Mouse (Mus musculus): Measurements from ENCODE around the gene Tmem218. TPM values are rescaled to one million over a fixed set of nuclear protein-coding genes. Genes with fewer than 3 reads are reported as not detected.

Tmem218 gene
- polyA plus RNA-seq, 1 experiment from 2014 or later = 13.3 TPM

DNA sequence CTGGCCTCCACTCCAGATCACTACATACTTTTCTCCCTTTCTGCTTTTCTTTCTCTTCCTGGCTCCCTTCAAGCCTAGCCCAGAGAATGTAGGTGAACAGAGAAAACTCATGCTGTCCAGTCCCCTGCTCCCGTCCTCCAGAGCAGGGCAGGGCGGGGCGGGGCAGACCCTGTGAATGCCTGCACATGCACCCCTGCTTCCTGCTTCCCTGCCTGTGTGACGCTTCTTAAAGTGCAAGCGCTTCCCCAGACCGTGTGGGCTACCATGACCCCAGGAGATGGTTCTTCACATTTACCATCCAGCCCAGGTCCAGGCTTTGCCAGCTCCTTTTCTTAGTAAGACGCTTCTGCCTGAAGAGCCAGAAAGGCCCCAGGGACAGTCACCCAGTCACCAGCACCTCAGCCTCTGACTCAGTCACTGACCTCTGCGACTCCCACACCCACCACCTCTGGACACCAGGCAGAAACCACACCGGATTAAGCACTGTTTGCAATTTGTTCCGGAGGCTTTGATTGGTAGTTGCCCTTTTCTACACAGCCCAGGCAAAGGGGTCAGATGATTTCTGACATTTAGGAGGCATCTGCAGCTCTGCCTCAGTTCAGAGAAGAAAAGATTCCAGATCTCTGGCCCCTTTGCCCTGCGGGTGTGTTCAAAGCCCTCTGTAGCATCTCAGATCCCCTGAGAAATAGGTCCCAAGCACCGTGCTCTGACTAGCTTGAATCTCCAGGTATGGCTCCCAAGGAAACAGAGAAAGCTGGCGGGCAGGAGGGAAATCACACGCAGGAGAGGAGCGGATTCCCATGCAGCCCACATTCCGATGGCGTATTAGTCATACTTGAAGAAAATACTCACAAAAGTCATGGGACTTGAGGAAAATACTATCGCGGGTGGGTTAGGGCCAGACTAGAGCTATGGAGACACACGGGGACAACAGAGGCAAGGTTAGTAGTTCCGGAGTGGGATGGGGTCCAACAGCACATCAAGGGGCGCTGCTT, 24.5 kb downstream of the Tmem218 start:
- Histone ChIP-seq H3K36me3 (ENCODE audit: insufficient read depth) (no peaks in the 10 kb centered on the region), H3K9me3 (ENCODE audit: low read depth, low read length) (no peaks in the 10 kb centered on the region), H3K27me3 (ENCODE audit: insufficient read depth, low read length) (no peaks in the 10 kb centered on the region), H3K27ac (ENCODE audit: low read depth) (no peak overlapping the region), H3K9ac (no peak overlapping the region), H3K4me3 (ENCODE audit: low read depth, low read length) (no peak overlapping the region), H3K4me1 (ENCODE audit: insufficient read depth) (no peaks in the 10 kb centered on the region), H3K4me2 (no peak overlapping the region)
- TF ChIP-seq CTCF (IDR thresholded peaks at IDR 0.05; ENCODE audit: low read depth) = no peak
- no peak for ATAC-seq (ENCODE audit: insufficient read depth)
- 65% methylated on average over 22 of the region's 22 CpGs for WGBS
- no peak for DNase-seq

DNA sequence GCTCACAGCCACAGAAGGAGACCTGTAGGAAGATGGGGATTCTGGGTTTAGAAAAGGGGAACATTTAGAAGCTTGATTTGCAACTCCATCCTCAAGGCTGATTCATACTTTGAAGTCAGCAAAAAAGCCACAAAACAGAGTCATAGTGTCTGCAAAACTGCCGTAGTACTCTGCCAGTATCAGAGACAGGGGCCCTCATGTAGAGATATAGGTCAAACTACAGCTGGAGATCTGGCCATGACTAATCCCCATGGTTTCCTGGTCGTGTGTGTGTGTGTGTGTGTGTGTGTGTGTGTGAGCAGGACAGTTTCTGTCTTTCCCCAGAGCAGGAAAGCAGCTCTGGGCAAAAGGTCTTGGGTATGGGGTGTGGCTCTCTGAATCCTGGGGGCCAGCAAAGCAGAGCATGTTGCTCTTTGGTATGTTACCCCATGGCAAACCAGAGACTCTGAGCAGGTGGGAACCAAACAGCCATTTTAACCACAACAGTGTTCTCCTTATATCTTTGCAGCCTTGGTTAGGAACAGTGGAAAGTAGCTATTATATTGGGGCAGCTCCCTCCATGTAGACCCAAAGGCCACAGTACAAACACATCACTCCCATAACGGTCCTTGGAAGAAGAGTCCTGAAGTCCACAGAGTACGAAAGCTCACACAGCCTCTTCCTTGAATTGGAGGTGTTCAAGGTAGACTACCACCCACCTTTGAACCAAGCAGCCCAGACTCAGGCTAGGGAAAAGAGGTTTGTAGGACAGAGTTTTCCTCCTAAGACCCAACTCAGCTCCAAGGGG, 28.1 kb downstream of the Tmem218 start:
- no peaks in the 10 kb centered on the region for H3K27me3 ChIP-seq (ENCODE audit: insufficient read depth, low read length)
- no peak for TF ChIP-seq CTCF (IDR thresholded peaks at IDR 0.05; ENCODE audit: low read depth)
- no peak overlapping the region for H3K9ac ChIP-seq
- WGBS = 63% methylated on average over 4 of the region's 4 CpGs
- DNase-seq = no peak
- no peak overlapping the region for H3K4me2 ChIP-seq
- no peak overlapping the region for H3K4me3 ChIP-seq (ENCODE audit: low read depth, low read length)
- no peaks in the 10 kb centered on the region for H3K4me1 ChIP-seq (ENCODE audit: insufficient read depth)
- no peak for ATAC-seq (ENCODE audit: insufficient read depth)
- no peaks in the 10 kb centered on the region for H3K36me3 ChIP-seq (ENCODE audit: insufficient read depth)
- H3K27ac ChIP-seq (ENCODE audit: low read depth) = no peak overlapping the region
- H3K9me3 ChIP-seq (ENCODE audit: low read depth, low read length) = no peaks in the 10 kb centered on the region

DNA sequence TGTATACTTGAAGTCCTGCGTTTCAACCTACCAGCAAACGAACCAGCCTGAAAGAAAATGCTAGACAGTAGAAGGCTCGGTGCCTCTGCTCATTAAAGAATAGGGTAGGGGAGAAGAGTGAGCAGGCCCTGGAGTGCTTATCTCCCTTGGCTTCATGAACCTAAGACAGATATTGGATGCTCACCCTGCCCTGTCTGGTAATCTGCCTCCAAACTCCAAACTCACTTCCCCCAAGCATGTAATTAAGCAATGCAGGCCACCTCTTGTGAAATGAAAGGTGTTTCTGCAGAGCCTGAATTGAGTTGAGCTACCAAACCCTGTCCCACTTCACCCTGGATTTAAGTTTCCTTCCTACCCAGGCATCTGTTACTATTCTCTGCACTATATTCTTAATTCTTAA, 34.7 kb downstream of the Tmem218 start:
- ATAC-seq (ENCODE audit: insufficient read depth) (no peak), DNase-seq (no peak)
- Histone ChIP-seq H3K36me3 (ENCODE audit: insufficient read depth) (no peaks in the 10 kb centered on the region), H3K9me3 (ENCODE audit: low read depth, low read length) (no peaks in the 10 kb centered on the region), H3K4me3 (ENCODE audit: low read depth, low read length) (no peak overlapping the region), H3K4me2 (no peak overlapping the region), H3K9ac (no peak overlapping the region), H3K4me1 (ENCODE audit: insufficient read depth) (no peaks in the 10 kb centered on the region), H3K27me3 (ENCODE audit: insufficient read depth, low read length) (no peaks in the 10 kb centered on the region), H3K27ac (ENCODE audit: low read depth) (no peak overlapping the region)
- TF ChIP-seq CTCF (IDR thresholded peaks at IDR 0.05; ENCODE audit: low read depth) = no peak
- WGBS = 83% methylated on average over 3 of the region's 3 CpGs

DNA sequence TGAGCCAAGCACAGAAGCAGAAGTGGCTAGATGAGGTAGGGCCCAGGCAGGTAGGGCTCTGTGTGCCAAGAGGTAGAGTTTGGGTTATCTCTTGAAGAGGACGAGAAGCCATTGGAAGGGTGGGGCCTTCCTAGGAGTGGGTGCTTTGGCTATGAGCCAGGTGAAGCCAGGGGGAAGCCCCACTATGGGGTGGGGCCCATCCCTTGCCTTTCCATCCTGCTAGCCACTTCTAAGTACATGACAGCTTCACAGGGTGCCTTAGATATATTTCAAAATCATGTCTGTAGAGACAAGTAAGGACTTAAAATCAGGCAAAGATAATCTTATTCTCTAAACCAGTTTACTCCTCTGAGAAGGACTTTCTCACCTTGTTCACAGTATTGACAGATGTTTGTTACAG, 36.6 kb downstream of the Tmem218 start:
- Histone ChIP-seq H3K4me1 (ENCODE audit: insufficient read depth) (no peaks in the 10 kb centered on the region), H3K9ac (no peak overlapping the region), H3K4me3 (ENCODE audit: low read depth, low read length) (no peak overlapping the region), H3K9me3 (ENCODE audit: low read depth, low read length) (no peaks in the 10 kb centered on the region), H3K27me3 (ENCODE audit: insufficient read depth, low read length) (no peaks in the 10 kb centered on the region), H3K4me2 (no peak overlapping the region), H3K36me3 (ENCODE audit: insufficient read depth) (no peaks in the 10 kb centered on the region), H3K27ac (ENCODE audit: low read depth) (no peak overlapping the region)
- 67% methylated on average over 1 of the region's 1 CpGs for WGBS
- no peak for TF ChIP-seq CTCF (IDR thresholded peaks at IDR 0.05; ENCODE audit: low read depth)
- ATAC-seq (ENCODE audit: insufficient read depth) (no peak), DNase-seq (no peak)

DNA sequence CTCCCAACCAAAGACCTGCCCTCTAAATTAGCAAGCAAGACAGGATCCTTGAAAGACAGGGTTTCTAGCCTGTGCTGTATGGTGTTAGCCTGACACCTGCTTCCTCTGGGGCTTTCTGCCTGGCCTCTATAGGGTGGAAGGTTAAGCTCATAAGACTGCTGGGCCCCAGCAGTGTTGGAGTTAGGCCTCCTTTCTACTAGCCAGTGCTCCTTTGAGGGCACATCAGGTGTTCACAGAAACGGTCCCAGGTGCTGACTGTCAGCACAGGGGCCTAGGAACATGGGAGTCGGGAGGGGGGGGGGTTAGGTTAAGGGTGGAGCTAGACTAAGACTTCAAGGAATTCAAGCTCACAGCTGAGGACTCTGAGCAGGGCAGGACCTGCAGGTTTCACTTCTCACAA, 37.4 kb downstream of the Tmem218 start:
- H3K9me3 ChIP-seq (ENCODE audit: low read depth, low read length) = no peaks in the 10 kb centered on the region
- H3K9ac ChIP-seq = no peak overlapping the region
- 42% methylated on average over 2 of the region's 2 CpGs for WGBS
- no peak for TF ChIP-seq CTCF (IDR thresholded peaks at IDR 0.05; ENCODE audit: low read depth)
- H3K4me1 ChIP-seq (ENCODE audit: insufficient read depth) = no peaks in the 10 kb centered on the region
- no peak overlapping the region for H3K27ac ChIP-seq (ENCODE audit: low read depth)
- no peak overlapping the region for H3K4me3 ChIP-seq (ENCODE audit: low read depth, low read length)
- no peaks in the 10 kb centered on the region for H3K36me3 ChIP-seq (ENCODE audit: insufficient read depth)
- no peak for DNase-seq
- no peak overlapping the region for H3K4me2 ChIP-seq
- no peak for ATAC-seq (ENCODE audit: insufficient read depth)
- no peaks in the 10 kb centered on the region for H3K27me3 ChIP-seq (ENCODE audit: insufficient read depth, low read length)

DNA sequence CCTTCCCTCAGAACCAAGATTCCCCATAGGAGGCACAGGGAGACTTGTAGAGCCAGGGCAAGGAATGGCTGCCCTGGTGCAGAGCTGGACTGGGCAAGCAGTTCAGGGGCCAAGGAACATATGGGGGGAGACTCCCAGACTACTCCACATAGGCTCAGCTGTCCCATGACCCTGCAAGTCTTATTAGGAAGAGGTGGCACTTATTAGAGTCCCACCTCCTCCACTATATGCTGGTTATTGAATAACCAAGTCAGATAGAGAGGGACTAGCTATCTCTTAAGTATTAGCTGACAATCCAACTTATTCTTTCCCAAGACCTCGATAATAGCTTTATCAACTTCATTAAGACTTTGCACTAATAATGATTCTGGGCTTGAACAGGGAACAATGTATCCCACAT, 37.8 kb downstream of the Tmem218 start:
- Histone ChIP-seq H3K27ac (ENCODE audit: low read depth) (no peak overlapping the region), H3K36me3 (ENCODE audit: insufficient read depth) (no peaks in the 10 kb centered on the region), H3K4me2 (no peak overlapping the region), H3K9me3 (ENCODE audit: low read depth, low read length) (no peaks in the 10 kb centered on the region), H3K4me3 (ENCODE audit: low read depth, low read length) (no peak overlapping the region), H3K9ac (no peak overlapping the region), H3K27me3 (ENCODE audit: insufficient read depth, low read length) (no peaks in the 10 kb centered on the region), H3K4me1 (ENCODE audit: insufficient read depth) (no peaks in the 10 kb centered on the region)
- no peak for TF ChIP-seq CTCF (IDR thresholded peaks at IDR 0.05; ENCODE audit: low read depth)
- no peak for ATAC-seq (ENCODE audit: insufficient read depth)
- no peak for DNase-seq
- whole genome bisulfite sequencing = 88% methylated on average over 1 of the region's 1 CpGs

DNA sequence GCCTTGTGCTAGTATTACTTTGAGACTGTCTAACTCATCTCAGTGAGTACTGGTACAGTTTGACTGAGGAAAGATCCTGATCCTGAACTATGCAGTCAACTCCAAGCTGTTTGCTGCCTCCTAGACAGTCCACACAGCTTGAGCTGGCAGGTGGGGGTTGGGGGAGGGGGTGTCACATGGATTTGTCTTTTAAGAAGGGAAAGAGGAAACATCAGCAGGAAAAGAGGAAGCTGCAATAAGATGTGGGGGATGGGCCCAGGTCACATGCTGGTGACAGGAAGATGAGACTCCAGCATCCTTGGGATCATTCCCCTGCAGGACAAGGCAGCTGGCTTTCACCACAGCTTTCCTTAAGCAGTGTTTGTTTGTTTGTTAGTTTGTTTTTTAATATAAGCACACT, 39.4 kb downstream of the Tmem218 start:
- ATAC-seq (ENCODE audit: insufficient read depth) = no peak
- no peak for TF ChIP-seq CTCF (IDR thresholded peaks at IDR 0.05; ENCODE audit: low read depth)
- DNase-seq = peak; percentile 39
- Histone ChIP-seq H3K4me3 (ENCODE audit: low read depth, low read length) (no peak overlapping the region), H3K4me1 (ENCODE audit: insufficient read depth) (no peaks in the 10 kb centered on the region), H3K9me3 (ENCODE audit: low read depth, low read length) (no peaks in the 10 kb centered on the region), H3K9ac (no peak overlapping the region), H3K27ac (ENCODE audit: low read depth) (no peak overlapping the region), H3K4me2 (no peak overlapping the region), H3K27me3 (ENCODE audit: insufficient read depth, low read length) (no peaks in the 10 kb centered on the region), H3K36me3 (ENCODE audit: insufficient read depth) (no peaks in the 10 kb centered on the region)
